ENCODE assay signal across 15 mouse cellular contexts in the genomic region with DNA sequence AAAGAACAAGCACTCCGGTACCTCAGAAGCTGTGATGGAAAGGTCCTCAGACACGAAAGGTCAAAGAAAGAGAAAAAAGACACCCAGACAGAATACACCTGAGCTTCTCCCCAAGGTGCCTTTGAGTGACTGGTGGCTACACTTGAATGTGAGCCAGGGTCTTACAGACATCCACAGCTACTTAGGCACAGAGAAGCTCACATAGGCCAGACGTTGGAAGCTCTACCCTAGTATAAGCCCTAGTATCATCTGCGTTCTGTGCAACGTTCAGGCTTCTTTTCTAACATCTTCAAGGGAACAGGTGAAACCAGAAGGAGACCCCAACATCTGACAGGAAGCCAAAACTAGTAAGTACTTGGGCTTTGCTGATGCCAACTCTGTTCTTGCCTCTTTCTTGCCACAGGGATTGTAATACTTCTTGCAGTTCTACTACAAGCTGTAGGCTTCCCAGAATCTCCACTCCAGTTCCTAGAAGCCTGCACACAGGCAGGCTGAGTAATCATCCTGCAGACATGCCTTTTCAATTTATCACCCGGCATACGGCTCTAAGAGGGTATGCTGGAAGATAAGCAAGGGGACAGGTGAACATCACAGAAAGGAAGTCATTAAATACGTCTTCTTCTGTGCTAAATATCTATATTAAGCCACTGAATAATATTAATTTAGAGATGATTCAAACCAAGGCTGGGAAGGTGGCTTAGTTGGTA.
DNase-seq lines count a peak whose midpoint lies in the region; ATAC-seq and TF ChIP-seq lines count a peak whose summit lies in the region.
"Had no signal": no experiment of that assay in that cellular context is flagged by ENCODE, and none has a peak within 500 bp of the region (broad histone marks: within the 10 kb centered on the region; RNA-seq: fewer than 3 reads in every experiment).

No protein-coding gene starts in this region.

- no peak overlapping the region for H3K4me3 ChIP-seq in kidney, embryonic 15.5 days (replicated peaks)
- no peak overlapping the region for H3K4me3 ChIP-seq in CH12.LX (replicated peaks in 1 of 3; ENCODE audit: low read depth in 2 of 3, low read length in 2 of 3, poor library complexity in 1 of 3)
- peak overlapping the region; percentile 29 for H3K4me3 ChIP-seq in liver, embryonic 15.5 days (replicated peaks)
- H3K4me3 ChIP-seq: embryonic facial prominence, embryonic 12.5 days; forebrain, embryonic 12.5 days; midbrain, embryonic 12.5 days had no signal

- no peak for TF ChIP-seq POLR2A in CH12.LX (IDR thresholded peaks at IDR 0.05; ENCODE audit: low read depth, low read length)

- H3K27ac ChIP-seq in kidney, embryonic 15.5 days = no peak overlapping the region
- H3K27ac ChIP-seq in CH12.LX (ENCODE audit: insufficient read depth, low read depth) = no peak overlapping the region
- H3K27ac ChIP-seq in liver, embryonic 15.5 days (replicated peaks) = peak overlapping the region; percentile 88
- H3K27ac ChIP-seq: forebrain, embryonic 12.5 days; midbrain, embryonic 12.5 days had no signal

- no peak for DNase-seq in kidney, postnatal 36 days
- no peak for DNase-seq in CH12.LX (ENCODE audit: extremely low read depth)
- peak; percentile 91 for DNase-seq in c-Kit-positive CD71-positive TER-119-negative erythroid progenitor cells, embryonic 14.5 days (ENCODE audit: low read depth)
- no peak for DNase-seq in gastrocnemius, adult 8-10 months (ENCODE audit: low spot score in 2 of 2)
- no peak for DNase-seq in ovary, postnatal 14 days (ENCODE audit: low spot score)
- DNase-seq in embryo, embryonic 10.5 days (ENCODE audit: low spot score) = no peak
- DNase-seq: cerebellum, adult 11-12 months; cerebellum, postnatal 36 days; kidney, adult 8-10 months; lung, postnatal 36 days had no signal

- TF ChIP-seq CTCF in CH12.LX (conservative IDR thresholded peaks at IDR 0.05 in 1 of 2, IDR thresholded peaks at IDR 0.05 in 1 of 2; ENCODE audit: low read depth in 2 of 2, low read length in 2 of 2) = no peak

- H3K4me2 ChIP-seq in kidney, embryonic 15.5 days = no peak overlapping the region
- H3K4me2 ChIP-seq in CH12.LX (ENCODE audit: insufficient read depth, low read depth, poor library complexity, severe bottlenecking) = peak overlapping the region; percentile 39; the same call in 1 of the 2 replicates
- peak overlapping the region; percentile 61 for H3K4me2 ChIP-seq in liver, embryonic 15.5 days
- H3K4me2 ChIP-seq: embryonic facial prominence, embryonic 12.5 days; forebrain, embryonic 12.5 days; midbrain, embryonic 12.5 days had no signal

- 87% methylated on average over 8 of the region's 8 CpGs for WGBS in kidney, embryonic 15.5 days
- 50% methylated on average over 8 of the region's 8 CpGs for WGBS in liver, embryonic 15.5 days (ENCODE audit: insufficient replicate concordance)

- TF ChIP-seq RAD21 in CH12.LX (IDR thresholded peaks at IDR 0.05; ENCODE audit: low read depth, low read length) = no peak

- no peaks in the 10 kb centered on the region; the same call in 1 of the 2 replicates for H3K79me2 ChIP-seq in CH12.LX (replicated peaks; ENCODE audit: control insufficient read depth, extremely low read depth, insufficient read depth, poor library complexity, severe bottlenecking)

- dilution Hi-C loops in CH12.LX (cut with MboI; ENCODE audit: extremely low pct_ligation_motif_present, extremely low pct_unique_long_range_greater_than_20kb, low sequenced_read_pairs) = no loop called here

- H3K36me3 ChIP-seq in kidney, embryonic 15.5 days = no peaks in the 10 kb centered on the region
- no peaks in the 10 kb centered on the region for H3K36me3 ChIP-seq in CH12.LX (replicated peaks in 1 of 2; ENCODE audit: control insufficient read depth in 1 of 2, insufficient read depth in 1 of 2, low read length in 1 of 2)
- H3K36me3 ChIP-seq in liver, embryonic 15.5 days (replicated peaks) = no peaks in the 10 kb centered on the region
- H3K36me3 ChIP-seq: embryonic facial prominence, embryonic 12.5 days; forebrain, embryonic 12.5 days; midbrain, embryonic 12.5 days had no signal

- TF ChIP-seq EP300 in CH12.LX (IDR thresholded peaks at IDR 0.05; ENCODE audit: low read length) = no peak

- no peaks in the 10 kb centered on the region for H3K27me3 ChIP-seq in kidney, embryonic 15.5 days
- H3K27me3 ChIP-seq in CH12.LX (replicated peaks) = no peaks in the 10 kb centered on the region
- H3K27me3 ChIP-seq in liver, embryonic 15.5 days = no peaks in the 10 kb centered on the region
- H3K27me3 ChIP-seq: embryonic facial prominence, embryonic 12.5 days; forebrain, embryonic 12.5 days; midbrain, embryonic 12.5 days had no signal

- H3K4me1 ChIP-seq in kidney, embryonic 15.5 days = peaks cover 11% of the 10 kb centered on the region
- H3K4me1 ChIP-seq in CH12.LX (ENCODE audit: control insufficient read depth in 1 of 2, insufficient read depth in 2 of 2) = peaks cover 9 to 13% of the 10 kb centered on the region in 2 experiments
- H3K4me1 ChIP-seq in liver, embryonic 15.5 days (replicated peaks) = peaks cover 49% of the 10 kb centered on the region
- H3K4me1 ChIP-seq: forebrain, embryonic 12.5 days; midbrain, embryonic 12.5 days had no signal

- in situ Hi-C loops in CH12.LX (cut with MboI; ENCODE audit: low pct_ligation_motif_present, low pct_unique_long_range_greater_than_20kb, low sequenced_read_pairs) = no loop called here

- ATAC-seq in kidney, embryonic 15.5 days (replicated peaks; ENCODE audit: low FRiP score) = peak; percentile 52; the same call in 1 of the 2 replicates
- ATAC-seq in liver, embryonic 15.5 days (ENCODE audit: insufficient read depth) = peak; percentile 92

- H3K9ac ChIP-seq in kidney, embryonic 15.5 days = no peak overlapping the region
- peak overlapping the region; percentile 45; the same call in 1 of the 2 replicates for H3K9ac ChIP-seq in CH12.LX (ENCODE audit: insufficient read depth, low read depth)
- H3K9ac ChIP-seq in liver, embryonic 15.5 days = peak overlapping the region; percentile 30
- H3K9ac ChIP-seq: embryonic facial prominence, embryonic 12.5 days; forebrain, embryonic 12.5 days; midbrain, embryonic 12.5 days had no signal

- H3K9me3 ChIP-seq in kidney, embryonic 15.5 days (replicated peaks) = no peaks in the 10 kb centered on the region
- no peaks in the 10 kb centered on the region for H3K9me3 ChIP-seq in CH12.LX (replicated peaks; ENCODE audit: low read length)
- no peaks in the 10 kb centered on the region for H3K9me3 ChIP-seq in liver, embryonic 15.5 days (replicated peaks)
- H3K9me3 ChIP-seq: embryonic facial prominence, embryonic 12.5 days; forebrain, embryonic 12.5 days; midbrain, embryonic 12.5 days had no signal

TF ChIP-seq in CH12.LX, 34 proteins besides CTCF, POLR2A, EP300 and RAD21:
- no peak for TF ChIP-seq E2F4 (IDR thresholded peaks at IDR 0.05; ENCODE audit: insufficient replicate concordance, low read depth, low read length)
TF ChIP-seq in CH12.LX: peak in this region for 0.
